Mouse (Mus musculus) liver, postnatal 0 days (tissue): ENCODE data around the gene Inca1.

Experiments used
- CTCF ChIP-seq: sonication (generic); IDR thresholded peaks from 2 replicates; pipeline ENCODE4 v1.5.1; 2016; ENCODE audit warnings: antibody characterized with exemption, low read depth
- EP300 ChIP-seq: IDR thresholded peaks from 2 replicates; pipeline ENCODE4 v1.6.1; 2016; ENCODE audit warnings: antibody characterized with exemption, low read depth, mild to moderate bottlenecking

DNA sequence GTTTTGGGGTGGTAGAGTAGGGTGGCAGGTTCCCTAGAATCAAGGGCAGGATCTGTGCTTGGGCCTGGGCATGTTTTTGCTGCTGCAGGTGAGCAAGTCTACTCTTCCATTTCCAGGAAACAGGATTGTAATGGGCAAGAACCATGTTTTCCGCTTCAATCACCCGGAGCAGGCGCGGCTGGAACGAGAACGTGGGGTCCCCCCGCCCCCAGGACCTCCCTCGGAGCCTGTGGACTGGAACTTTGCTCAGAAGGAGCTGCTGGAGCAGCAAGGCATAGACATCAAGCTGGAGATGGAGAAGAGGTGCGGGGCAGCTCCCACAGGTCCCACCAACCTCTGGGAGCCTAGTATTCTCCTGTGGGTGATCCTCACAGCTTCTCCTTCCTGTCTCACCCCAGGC lies 24.8 kb upstream of the Inca1 start:
- TF ChIP-seq CTCF = no peak
- no peak for TF ChIP-seq EP300
